Mouse (Mus musculus): Measurements from ENCODE around the gene Colgalt2.

DNA sequence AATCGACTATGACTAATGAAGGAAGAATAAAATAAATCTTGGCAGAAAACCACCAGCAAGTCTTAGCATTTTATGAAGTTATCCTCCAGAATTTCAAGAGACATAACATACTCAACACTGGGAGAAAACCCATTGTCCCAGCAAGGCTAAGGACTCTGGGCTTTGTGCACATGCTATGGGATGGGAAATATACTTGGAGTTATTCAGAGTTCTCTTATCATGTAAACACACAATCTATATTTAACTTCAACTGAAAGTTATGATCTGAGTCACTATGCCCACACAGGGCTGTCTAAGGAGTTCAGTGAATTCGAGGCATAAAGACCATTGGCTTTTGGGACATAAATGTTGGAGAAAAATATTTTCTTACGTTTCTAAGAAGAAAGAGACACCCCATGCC lies 151.3 kb downstream of the Colgalt2 start:
- TF ChIP-seq GATA1 (IDR thresholded peaks at IDR 0.05; ENCODE audit: low read length) (no peak), TAL1 (IDR thresholded peaks at IDR 0.05; ENCODE audit: low read length) (no peak)
